Mouse (Mus musculus): ENCODE measurements around the gene Agtpbp1.

GRCm38 (mm10) chr13:59585648-59586005 is 600 bp upstream of the Agtpbp1 start:
- TF ChIP-seq EP300 (IDR thresholded peaks at IDR 0.05; ENCODE audit: low read depth), result no peak
- no peak for TF ChIP-seq CTCF (IDR thresholded peaks at IDR 0.05; ENCODE audit: low read depth)

All from heart, postnatal 0 days (tissue).